Mouse (Mus musculus) spleen, adult 2 months (tissue): ENCODE measurements around the gene Prkab1.

Experiments
- CTCF ChIP-seq: fragments of 200-500 bp; IDR thresholded peaks from 2 replicates; pipeline ENCODE4 v1.5.1; 2011; ENCODE audit warnings: mild to moderate bottlenecking, inconsistent platforms; ENCODE audit not compliant: insufficient read depth, insufficient read length, insufficient replicate concordance; ENCODE audit errors: extremely low read depth
- POLR2A ChIP-seq: fragments of 200-500 bp; IDR thresholded peaks from 2 replicates; pipeline ENCODE4 v1.6.1; 2011; ENCODE audit warnings: low read depth, low read length, inconsistent platforms

DNA sequence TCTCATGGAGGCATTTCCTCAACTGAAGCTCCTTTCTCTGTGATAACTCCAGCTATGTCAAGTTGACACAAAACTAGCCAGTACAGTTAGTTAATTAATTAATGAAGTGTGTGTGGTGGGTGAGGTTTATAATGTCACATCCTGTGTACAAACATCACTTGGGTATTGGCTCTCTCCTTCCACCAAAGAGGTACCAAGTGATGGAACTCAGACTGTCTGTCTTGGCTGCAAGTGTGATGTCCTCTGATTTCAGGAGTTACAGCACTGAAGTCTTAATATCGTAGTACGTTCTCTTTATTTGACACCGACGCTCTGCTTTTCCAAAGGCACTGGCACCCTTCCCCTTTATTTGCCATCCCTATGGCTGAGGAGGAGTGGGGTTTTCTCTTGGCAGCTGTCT is 45.3 kb upstream of the Prkab1 start:
- TF ChIP-seq POLR2A (no peak), CTCF (no peak)
